Comparison of ENCODE assay signal across 9 mouse cellular contexts in the genomic region with DNA sequence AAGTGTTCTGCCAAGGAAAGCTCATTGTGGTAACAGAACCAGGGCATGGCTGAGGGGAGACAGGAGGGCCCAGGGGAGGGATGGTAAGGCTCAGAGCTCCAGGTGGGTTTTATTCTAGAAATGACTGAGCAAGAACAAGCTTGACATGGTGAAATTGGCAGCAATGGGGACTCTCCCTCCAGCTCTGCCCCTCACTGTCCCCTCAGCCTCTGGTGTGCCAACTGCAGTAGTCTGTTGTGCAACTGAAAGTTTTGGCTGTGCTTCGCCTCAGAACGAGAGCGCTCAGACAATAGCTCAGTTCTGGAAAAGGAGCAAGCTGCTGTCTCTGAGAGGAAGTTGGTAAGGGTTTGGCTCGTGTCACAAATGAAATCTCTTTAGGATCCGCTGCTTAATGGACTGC.
A peak's percentile ranks its signal among the peaks of the same experiment; 100 is the strongest.
DNase-seq lines count a peak whose midpoint lies in the region.
"Had no signal": no experiment of that assay in that cellular context is flagged by ENCODE, and none has a peak within 500 bp of the region (broad histone marks: within the 10 kb centered on the region; RNA-seq: fewer than 3 reads in every experiment).

No protein-coding gene starts in this region.

- peak; percentile 36 to 42 for DNase-seq in cerebellum, postnatal 10 days
- DNase-seq in cerebellum, adult 9-10 months = no peak
- DNase-seq in layer of hippocampus, adult 9-11 months = peak; percentile 11
- no peak for DNase-seq in layer of hippocampus, adult 9-10 months (ENCODE audit: low spot score)
- DNase-seq in NIH3T3 (ENCODE audit: low read depth) = peak; percentile 12
- DNase-seq in lung, postnatal 10 days = peak; percentile 48
- no peak for DNase-seq in kidney, adult 18-20 months
- DNase-seq in urinary bladder, postnatal 10 days (ENCODE audit: low spot score) = no peak
- DNase-seq: embryo, embryonic 11 days had no signal

Comparison
In these comparisons a context has a peak if more than half of its experiments do, and no peak if none do; other contexts are left out.
1. DNase-seq: peak in cerebellum, postnatal 10 days (2 of 2), layer of hippocampus, adult 9-11 months (single experiment), NIH3T3 (single experiment) and lung, postnatal 10 days (single experiment); none in cerebellum, adult 9-10 months (single experiment), layer of hippocampus, adult 9-10 months (single experiment), kidney, adult 18-20 months (single experiment) and urinary bladder, postnatal 10 days (single experiment).